Mouse (Mus musculus) frontal cortex, postnatal 36 days (tissue): ENCODE measurements around the gene Sh3rf1.
A peak's percentile ranks its signal among the peaks of the same experiment; 100 is the strongest.
"Not testable (repeated sequence)": the region's sequence is repeated elsewhere in the genome, so short reads cannot be mapped to it uniquely, and the experiment has no call there.

Experiments
- DNase-seq, 2 experiments: peaks; one replicate each; pipeline ENCODE4 v3.0.0; 2022; ENCODE audit warnings: low spot score in 2 of 2

The Sh3rf1 gene

GRCm38 (mm10) chr8:61362301-61362913, 138.7 kb downstream of the Sh3rf1 start:
- DNase-seq: no peak

DNA sequence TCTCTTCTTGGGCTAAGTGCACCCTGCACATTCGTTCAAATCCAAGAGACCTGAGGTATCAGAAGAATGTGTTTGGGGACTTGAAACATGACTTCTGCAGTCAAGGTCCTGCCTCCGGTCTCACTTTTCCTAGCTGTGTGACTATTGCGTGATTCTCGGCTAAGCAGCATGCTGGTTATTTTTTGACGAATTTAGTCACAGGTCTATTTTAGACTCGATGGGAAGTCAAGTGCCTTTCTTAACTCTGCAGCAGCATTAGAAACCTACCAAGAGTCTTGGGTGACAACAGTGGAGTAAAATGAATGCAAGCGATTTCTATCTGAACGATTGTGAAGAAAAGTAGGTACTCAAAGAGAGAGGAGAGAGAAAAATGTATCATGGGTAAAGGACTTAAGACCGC, 149.6 kb downstream of the Sh3rf1 start:
- DNase-seq: peak; percentile 20 to 51

DNA sequence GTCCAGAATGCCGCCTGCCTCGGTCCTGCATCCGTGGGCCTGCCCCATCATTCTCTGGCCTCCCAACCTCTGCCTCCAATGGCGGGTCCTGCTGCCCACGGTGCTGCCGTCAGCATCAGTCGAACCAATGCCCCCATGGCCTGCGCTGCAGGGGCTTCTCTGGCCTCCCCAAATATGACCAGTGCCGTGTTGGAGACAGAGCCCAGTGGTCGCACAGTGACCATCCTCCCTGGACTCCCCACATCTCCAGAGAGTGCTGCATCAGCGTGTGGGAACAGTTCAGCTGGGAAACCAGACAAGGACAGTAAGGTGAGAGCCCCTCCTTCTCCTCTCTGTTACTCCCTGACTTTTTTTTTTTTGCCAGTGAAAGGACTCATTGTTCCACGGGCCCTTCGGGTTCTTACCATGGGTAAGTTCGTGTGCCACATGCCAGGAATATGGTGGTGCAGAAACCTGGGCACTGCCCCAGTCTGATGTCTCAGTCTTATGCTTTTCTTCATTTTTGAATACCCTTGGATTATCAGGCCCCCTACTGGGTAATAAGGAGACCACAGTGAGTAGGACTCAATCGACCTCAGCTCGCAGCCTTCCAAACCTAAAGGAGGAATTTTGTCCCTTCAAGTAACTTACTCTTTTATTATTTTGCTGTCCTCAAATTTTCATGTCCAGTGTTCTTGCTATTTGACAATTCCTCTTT, 150.5 kb downstream of the Sh3rf1 start:
- no peak for DNase-seq

DNA sequence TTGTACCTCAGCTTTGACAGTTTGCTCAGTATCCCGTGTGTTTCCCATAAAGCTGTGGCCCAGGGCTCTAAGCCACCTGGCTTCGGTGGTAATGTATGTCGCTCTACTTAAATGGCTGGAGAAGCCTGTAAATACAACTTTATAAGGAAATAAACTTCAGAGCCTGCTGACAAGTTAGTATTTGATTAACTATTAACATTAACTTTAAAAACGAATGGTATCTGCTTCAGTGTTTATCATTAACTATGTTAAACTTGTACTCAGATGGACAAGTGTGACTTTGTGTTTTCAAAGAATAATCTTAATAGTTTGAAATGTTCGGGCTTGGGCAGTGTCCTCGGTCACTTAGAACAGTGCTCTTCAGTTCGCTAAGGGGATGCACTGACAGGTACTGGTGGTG, 151.5 kb downstream of the Sh3rf1 start:
- DNase-seq: no peak

DNA sequence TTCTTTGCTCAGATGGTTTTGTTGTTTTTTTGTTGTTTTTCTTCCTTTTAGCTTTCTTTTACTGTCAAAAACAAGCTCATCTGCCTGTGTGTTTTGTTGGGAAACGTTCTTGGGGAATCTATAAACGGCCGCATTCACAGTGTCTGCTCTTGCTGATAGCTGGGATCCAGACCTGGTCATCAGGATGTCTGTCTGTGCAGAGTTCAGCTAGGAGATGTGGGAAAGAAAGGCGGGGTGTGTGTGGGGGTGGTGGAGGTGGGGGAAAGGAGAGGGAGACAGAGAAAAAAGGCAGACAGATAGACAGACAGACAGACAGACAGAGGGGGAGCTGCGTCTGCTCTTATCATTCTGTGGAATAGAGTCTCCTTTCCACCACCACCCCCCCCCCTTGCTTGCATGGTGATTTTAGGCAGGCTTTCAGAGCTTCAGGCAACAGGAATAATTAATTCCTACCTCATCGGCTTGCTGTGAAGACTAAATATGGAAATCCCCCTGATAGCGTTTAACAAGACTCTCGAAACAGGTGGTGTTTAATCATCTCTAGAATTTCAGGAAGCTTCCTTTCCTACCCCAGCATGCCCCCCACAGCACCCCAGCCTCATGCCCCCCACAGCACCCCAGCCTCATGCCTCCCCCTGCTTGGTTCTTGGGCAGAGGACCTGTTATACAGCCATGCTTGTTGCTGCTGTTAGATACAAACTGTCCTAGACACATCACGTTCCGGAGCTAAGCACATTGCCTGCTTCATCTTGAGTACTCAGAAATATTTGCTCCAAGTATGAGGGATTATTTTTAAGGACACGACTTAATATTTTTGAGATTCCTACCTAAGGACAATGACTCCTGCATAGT, 155.4 kb downstream of the Sh3rf1 start:
- no peak for DNase-seq

DNA sequence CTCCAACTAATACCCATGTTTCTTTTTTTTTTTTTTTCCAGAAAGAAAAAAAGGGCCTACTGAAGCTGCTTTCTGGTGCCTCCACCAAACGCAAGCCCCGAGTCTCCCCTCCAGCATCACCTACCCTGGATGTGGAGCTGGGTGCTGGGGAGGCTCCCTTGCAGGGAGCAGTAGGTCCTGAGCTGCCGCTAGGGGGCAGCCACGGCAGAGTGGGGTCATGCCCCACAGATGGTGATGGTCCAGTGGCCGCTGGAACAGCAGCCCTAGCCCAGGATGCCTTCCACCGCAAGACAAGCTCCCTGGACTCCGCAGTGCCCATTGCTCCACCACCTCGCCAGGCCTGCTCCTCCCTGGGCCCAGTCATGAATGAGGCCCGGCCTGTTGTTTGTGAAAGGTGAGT, 160.9 kb downstream of the Sh3rf1 start:
- DNase-seq: no peak

DNA sequence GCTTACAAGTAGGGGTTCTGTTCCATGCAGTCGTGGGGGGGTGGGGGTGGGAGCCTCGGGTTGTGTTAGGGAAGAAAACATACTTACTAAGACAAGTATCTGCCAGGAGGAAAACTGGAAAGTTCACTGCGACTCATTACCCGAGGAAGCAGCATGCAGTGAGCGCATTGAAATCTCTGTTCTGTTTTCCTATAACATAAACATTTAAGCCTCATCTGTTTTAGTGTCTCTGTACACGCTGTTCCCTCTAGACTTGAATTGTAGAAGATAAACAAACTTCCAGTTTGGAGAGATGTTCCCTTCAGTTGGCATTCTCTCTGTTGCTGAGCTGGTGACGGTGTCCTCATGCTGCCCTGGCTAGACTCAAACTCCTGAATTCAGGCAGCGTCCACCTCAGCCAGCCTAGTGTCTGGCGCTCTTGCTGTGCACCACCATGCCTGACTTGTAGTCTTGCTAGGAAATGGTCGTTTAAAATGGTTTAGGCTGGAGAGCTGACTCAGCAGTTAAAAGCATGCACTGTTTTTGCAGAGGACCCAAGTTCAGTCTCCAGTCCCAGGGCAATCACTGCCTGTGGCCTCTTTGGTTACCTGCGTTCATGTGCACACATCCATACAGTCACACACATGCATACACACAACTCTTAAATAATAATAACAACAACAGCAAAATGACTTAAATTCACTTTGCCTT, 162.0 kb downstream of the Sh3rf1 start:
- no peak for DNase-seq

DNA sequence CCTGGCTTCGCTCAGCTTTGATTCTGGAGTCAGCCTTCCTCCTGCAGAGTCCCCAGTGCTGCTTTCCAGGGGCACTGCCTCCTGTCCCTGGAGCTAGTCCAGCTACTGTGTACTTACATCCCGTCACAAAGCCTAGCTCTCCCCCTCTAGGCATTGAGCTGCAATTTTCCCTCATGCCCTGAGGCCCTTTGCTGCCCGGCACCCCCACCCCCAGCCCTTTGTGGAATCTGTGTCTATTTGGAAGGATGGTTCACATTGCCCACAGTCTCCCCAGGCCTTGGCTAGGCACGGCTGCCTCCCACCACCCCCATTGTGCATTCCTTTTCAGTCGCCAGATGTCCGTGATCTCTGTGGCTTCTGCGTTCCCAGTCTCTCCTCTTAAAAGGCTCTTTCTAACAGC, 163.0 kb downstream of the Sh3rf1 start:
- DNase-seq: peak; percentile 12 to 16

GRCm38 (mm10) chr8:61387501-61387963, 163.9 kb downstream of the Sh3rf1 start:
- DNase-seq: no peak

DNA sequence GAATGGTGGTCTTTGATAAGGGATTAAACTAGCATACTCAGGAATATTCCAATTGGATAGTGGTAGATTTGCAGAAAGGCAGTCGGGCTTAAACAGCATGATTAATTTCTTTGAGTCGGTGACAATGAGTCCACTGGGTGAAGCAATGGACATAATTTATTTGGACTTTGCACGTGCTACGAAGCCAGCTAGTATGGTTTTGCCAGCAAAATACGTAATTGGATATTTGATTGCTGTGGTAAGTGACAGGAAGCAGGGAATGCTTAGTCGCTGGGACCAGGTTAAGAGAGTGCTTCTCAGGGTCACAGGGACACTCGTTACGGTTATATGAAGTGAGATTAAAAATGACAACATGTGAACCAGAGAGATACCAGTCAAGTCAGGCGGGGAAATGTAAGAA, 164.7 kb downstream of the Sh3rf1 start:
- no peak for DNase-seq

DNA sequence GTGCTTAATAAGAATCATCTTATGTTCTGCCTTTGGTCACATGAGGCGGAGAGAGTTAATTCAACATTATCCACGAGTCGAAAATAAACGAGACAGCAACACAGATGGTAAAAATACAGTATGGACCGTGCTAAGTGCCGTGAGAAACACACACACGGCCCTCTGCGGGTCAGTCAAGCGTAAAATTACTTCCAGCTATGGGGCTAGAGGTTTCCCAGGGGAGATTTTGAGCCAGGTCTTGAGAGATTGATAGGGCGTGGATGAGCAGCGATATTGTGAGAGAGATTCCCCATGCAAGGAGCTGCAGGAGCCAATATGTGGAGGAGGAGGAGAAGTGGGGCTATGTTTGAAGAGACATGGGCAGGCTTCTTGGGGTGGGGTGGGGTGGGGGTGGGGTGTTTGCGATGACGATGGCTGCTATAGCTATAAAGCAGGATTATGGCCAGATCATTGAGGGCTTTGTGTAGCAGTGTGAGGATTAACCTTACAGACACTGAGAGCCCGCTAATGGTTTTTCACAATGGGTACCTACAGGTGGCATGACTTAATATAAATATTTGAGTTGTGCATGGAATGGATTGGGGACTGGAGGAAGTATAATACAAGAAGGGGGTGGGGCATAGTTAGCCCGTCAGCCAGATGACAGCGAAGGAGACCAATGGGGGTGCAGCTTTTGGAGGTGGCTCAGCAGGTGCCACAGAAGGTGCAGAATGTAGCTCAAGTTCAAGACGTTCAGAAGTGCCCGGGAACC, 166.8 kb downstream of the Sh3rf1 start:
- DNase-seq: no peak

DNA sequence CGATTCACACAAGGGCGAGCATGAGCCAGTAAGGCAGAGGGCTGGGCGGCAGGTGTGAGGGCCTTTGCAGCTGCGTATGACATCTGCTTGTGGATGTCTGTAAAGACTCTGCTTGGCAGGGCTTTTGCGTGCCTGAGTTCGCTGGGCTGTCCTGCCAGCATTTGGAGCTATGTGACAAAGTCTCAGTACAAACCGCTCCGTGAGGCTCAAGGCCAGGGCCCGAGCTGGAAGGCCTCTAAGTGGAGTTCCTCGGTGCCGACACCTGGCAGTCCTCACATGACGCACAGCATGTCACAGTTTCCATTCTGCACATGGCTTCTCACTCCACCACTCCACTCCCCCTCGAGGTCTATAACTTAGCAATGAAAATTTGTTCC, 167.4 kb downstream of the Sh3rf1 start:
- DNase-seq: no peak

DNA sequence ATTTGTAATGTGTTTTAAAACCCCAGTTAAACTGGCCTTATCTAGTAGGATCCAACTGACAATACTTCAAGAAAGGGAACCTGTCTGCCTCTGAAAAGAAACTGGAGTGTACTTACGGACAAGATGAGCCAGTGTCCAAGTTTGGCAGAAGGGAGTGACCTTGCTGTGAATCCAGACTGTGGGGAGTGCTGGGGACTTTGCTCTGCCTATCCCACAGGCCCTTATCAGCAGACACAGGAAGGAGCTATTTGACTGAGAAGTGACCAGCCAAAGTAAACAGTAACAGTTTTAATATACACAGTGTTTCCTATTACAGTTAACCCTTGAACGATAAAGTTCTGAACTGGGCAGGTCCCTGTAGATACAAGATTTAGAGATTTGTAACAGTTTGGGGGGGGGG, 173.5 kb downstream of the Sh3rf1 start:
- no peak for DNase-seq

DNA sequence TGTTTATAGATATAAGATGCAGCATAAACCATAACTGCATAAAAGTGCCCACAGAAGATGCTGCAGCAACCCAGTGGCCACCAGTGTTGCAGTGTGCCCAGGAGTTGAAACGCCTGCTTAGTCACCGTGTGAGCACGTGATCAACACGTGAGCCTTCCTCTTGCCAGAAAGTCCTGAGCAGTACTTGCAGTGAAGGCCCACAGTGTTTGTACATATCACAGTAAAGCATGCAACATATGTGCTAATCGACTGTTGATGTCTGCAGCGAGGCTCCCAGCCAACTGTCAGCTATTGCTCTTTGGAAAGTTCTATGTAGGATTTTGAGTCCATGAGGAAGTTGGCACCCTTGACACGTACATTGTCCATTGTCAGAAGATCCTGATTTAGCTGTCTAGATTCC, 174.1 kb downstream of the Sh3rf1 start:
- DNase-seq: no peak

DNA sequence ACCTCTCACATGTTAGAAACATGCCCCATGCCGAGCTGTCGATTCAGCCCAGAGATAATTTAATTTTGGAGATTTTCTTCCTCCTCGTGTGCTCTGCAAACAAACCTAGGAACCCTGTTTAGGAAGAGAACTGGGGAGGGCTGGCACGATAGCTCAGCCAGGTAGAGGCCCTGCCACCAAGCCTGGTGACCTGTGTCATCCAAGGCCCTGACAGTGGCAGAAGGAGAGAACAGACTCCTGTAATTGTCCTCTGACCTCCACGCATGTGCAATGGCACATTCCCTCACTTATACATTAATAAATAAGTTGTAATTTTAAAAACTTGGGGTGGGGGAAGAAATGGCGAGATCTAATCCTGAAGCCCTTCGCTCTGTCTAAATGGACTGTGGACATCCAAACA, 179.2 kb downstream of the Sh3rf1 start:
- no peak for DNase-seq

- DNase-seq: no peak
These were observed 179.8 kb downstream of the Sh3rf1 start for GRCm38 (mm10) chr8:61403266-61404177.

DNA sequence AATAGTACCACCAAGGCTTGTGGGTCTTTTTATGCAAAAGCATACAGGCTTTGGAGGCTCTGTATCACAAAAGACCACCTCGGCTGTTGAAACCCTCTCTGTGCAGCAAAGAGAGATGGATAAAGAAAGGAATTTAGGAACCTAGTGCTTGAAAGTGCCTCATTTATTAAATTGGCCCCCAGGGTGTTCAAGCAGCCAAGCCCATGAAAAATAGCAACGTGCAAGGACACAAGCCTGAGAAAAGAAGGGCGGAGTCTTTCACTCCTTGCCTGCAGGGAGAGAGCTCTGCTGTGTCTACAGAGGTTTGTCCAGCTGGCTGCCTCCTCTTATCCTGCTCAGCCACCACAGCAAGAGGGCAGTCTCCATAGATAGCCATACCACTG, 180.5 kb downstream of the Sh3rf1 start:
- no peak for DNase-seq

GRCm38 (mm10) chr8:61409081-61409480, 185.4 kb downstream of the Sh3rf1 start:
- DNase-seq: no peak

DNA sequence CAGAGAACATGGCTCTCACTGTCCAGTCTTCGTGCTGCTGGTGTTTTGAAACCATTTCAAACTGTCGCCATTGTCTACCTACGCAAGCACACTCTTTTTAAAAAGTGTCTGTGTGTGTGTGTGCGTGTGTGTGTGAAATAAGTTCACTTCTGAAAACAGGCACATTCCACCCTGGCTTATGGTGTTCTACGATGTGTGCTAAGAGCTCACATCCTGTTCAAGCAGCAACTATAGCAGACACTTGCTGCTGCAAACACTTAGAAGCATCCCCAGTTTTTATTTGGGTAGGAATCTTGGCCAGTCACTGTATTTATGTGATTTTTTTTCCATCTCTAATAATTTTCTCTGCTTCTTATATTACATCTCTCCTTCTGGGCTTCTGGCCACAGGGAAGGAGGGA, 186.0 kb downstream of the Sh3rf1 start:
- not testable (repeated sequence) for DNase-seq

GRCm38 (mm10) chr8:61419521-61419920, 195.8 kb downstream of the Sh3rf1 start:
- no peak for DNase-seq
